Mouse (Mus musculus) hematopoietic stem cell, adult 5-6 weeks (primary cell): ENCODE results near the gene Pira2. TPM values are rescaled to one million over a fixed set of nuclear protein-coding genes. Genes with fewer than 3 reads are reported as not detected.
"Not testable (repeated sequence)": the region's sequence is repeated elsewhere in the genome, so short reads cannot be mapped to it uniquely, and the experiment has no call there.

Experiments
- ATAC-seq, 2 experiments: fragments of 125-278 bp in 1 of 2; replicated peaks in 1 of 2; 2 replicates each; pipeline ENCODE4 v1.8.0; 2016 to 2017; ENCODE audit warnings: inconsistent platforms in 2 of 2, mild to moderate bottlenecking in 2 of 2, moderate number of reproducible peaks in 2 of 2, low read depth in 1 of 2, moderate TSS enrichment in 1 of 2; ENCODE audit not compliant: low FRiP score in 2 of 2, poor library complexity in 2 of 2, severe bottlenecking in 2 of 2, insufficient read depth in 1 of 2, low TSS enrichment in 1 of 2
- total RNA-seq: library from RNA; stranded (forward); fragments of 172-1452, 232-1000 nt; gene quantifications from 2 replicates; pipeline ENCODE4 v1.2.3, GENCODE M21; 2017

The Pira2 gene
- 6.4 TPM in 1 of 2 replicates, not detected in the other for total RNA-seq

DNA sequence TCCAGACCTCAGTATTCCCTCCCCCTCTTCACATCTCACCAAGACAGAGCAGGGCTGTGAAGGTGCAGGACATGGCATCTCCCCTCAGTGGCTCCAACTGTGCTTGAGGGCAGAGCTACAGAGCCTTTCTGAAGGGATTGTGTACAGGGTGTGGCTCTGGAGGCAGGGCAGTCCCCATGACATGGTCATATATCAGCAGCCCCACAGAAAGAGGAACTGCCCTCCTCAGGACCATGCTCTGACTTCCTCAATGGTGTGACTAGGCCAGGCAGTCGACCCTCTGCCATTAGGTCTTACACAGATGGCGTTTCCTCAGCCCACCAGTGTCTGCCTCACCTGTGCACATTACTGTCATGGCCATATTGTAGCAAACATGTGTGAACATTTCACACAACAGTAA lies at the start of gene Pira2:
TSS of gene Pira2 (minus strand) at position 101 of the 400 bp plus-strand sequence.
- not testable (repeated sequence) for ATAC-seq

- not testable (repeated sequence) for ATAC-seq
These were observed 30.2 kb upstream of the Pira2 start for GRCm38 (mm10) chr7:3875032-3875431.

DNA sequence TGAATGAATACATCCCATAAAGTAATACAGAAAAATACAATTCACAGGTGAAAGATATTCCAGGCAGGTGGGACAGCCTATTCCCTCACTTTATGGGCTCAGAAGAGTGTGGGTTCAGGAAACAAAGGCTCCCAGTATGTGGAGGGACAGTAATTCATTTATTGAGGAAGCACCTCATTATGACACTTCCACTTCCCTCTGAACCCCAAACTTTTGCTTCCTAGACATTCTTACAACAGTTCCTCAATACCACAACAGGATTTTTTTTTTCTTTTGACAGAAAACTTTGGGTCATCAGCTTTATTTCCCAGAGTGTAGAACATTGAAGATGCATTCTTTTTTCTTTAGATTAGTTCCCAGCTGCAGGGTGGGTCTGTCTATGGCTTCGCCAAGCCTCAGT lies 7.0 kb downstream of the Pira2 start:
- ATAC-seq = not testable (repeated sequence)

DNA sequence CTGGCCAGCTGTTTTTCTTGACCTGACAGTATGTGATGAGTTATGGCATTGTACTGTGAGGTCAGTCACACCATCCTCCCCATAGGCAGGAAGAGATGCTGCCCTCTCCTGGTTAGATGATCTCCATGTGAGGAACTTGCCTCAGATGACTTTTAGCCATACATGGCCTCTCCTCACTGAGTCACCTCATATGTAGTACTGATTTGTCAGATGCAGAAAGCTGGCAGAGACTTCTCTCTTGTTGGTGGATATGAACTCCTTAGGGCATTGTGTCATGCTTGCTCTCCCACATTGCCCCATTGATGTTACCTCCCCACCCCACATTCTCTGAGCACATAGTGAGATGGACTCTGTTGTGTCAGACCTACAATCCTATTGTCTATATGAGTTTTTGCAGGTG lies 14.2 kb downstream of the Pira2 start:
- not testable (repeated sequence) for ATAC-seq

- peak in 1 of 2 experiments; percentile 32; a peak in 1 of 4 replicates for ATAC-seq
These were observed 19.3 kb downstream of the Pira2 start, which contains the start of gene Gm15448 for GRCm38 (mm10) chr7:3825599-3825998. Gene Gm15448 (minus strand): TSS chr7:3825687.

- not testable (repeated sequence) for ATAC-seq
These were observed 32.9 kb downstream of the Pira2 start for GRCm38 (mm10) chr7:3811912-3812311.

- not testable (repeated sequence) for ATAC-seq
These were observed 41.9 kb downstream of the Pira2 start for GRCm38 (mm10) chr7:3802935-3803334.

DNA sequence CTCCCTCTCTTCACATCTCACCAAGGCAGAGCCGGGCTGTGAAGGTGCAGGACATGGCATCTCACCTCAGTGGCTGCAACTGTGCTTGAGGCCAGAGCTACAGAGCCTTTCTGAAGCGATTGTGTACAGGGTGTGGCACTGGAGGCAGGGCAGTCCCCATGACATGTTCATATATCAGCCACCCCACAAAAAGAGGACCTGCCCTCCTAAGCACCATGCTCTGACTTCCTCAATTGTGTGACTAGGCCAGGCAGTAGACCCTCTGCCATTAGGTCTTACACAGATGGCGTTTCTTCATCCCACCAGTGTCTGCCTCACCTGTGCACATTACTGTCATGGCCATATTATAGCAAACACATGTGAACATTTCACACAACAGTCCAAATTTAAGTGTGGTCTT lies 44.9 kb downstream of the Pira2 start:
- ATAC-seq = not testable (repeated sequence)

DNA sequence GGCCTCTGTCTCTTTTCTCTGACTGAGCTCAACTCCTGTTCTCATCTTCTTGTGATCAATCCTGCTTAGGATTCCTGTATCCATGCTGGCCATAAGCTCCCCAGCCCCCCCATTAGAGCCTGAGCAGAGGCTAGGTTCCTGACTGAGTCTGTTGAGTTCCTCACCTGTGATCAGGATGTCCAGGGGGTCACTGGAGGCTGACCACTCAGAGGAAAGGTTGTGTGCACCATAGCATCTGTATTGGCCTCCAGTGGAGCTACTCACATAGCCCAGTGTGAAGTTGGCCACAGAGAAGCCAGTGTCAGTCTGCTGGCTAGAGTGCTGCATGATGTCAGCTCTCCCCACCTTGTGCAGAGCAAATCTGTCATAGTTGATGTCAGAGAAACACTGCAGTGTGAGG lies 48.6 kb downstream of the Pira2 start:
- not testable (repeated sequence) for ATAC-seq

Other genes with a start within 250 kb of the Pira2 start
- 0.20 TPM in 1 of 2 replicates, not detected in the other for gene Oscar, start 228.9 kb downstream of the Pira2 start, total RNA-seq
- gene Ndufa3, start 227.7 kb downstream of the Pira2 start, total RNA-seq = 150 and 232 TPM in 2 replicates
- 22.8 and 25.9 TPM in 2 replicates for gene Tfpt, start 215.1 kb downstream of the Pira2 start, total RNA-seq
- 78.5 and 106 TPM in 2 replicates for gene Prpf31, start 215.1 kb downstream of the Pira2 start, total RNA-seq
- 20.8 and 22.3 TPM in 2 replicates for gene Cnot3, start 199.8 kb downstream of the Pira2 start, total RNA-seq
- gene Leng1, start 179.2 kb downstream of the Pira2 start, total RNA-seq = 11.1 and 15.4 TPM in 2 replicates
- 6.4 and 6.7 TPM in 2 replicates for gene Tmc4, start 167.5 kb downstream of the Pira2 start, total RNA-seq
- 29.4 and 41.6 TPM in 2 replicates for gene Tsen34, start 152.2 kb downstream of the Pira2 start, total RNA-seq
- gene Mboat7, start 151.5 kb downstream of the Pira2 start, total RNA-seq = 25.3 and 28.2 TPM in 2 replicates
- 1,808 and 2,399 TPM in 2 replicates for gene Rps9, start 141.1 kb downstream of the Pira2 start, total RNA-seq
- gene Pirb, start 124.7 kb downstream of the Pira2 start, total RNA-seq = 5.6 and 14.5 TPM in 2 replicates
- gene Gm15448, start 19.4 kb downstream of the Pira2 start, total RNA-seq = 0.69 and 0.74 TPM in 2 replicates
- gene Gm14548, start 53.1 kb upstream of the Pira2 start, total RNA-seq = 0.94 and 1.9 TPM in 2 replicates
- 0.94 and 3.1 TPM in 2 replicates for gene Lilra6, start 70.5 kb upstream of the Pira2 start, total RNA-seq
- gene Lair1, start 218.2 kb upstream of the Pira2 start, total RNA-seq = 58.2 and 81.5 TPM in 2 replicates